Mouse (Mus musculus) testis, postnatal 10 days (tissue): ENCODE results near the gene Ccnc.
"Not testable (repeated sequence)": the region's sequence is repeated elsewhere in the genome, so short reads cannot be mapped to it uniquely, and the experiment has no call there.

ENCODE experiments used
- DNase-seq: peaks from one replicate; pipeline ENCODE4 v3.0.0; 2021; ENCODE audit warnings: low spot score

Ccnc gene

GRCm38 (mm10) chr4:21726912-21727614 is 438 bp upstream of the Ccnc start:
- no peak for DNase-seq

DNA sequence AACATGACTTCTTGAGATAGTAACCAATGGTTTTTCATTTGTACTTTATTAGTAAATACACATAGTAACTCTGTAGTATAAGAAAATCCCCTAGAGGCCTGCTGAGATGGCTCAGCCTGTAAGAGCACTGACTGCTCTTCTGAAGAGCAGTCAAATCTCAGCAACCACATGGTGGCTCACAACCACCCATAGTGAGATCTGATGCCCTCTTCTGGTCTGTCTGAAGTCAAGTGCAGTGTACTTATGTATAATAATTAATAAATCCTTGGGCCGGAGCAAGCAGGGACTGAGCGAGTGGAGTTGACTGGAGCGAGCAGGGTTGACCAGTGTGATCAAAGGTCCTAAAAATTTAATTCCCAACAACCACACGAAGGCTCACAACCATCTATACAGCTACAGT is 11.7 kb downstream of the Ccnc start:
- DNase-seq: no peak

GRCm38 (mm10) chr4:21744142-21744541 is 16.6 kb downstream of the Ccnc start:
- DNase-seq: not testable (repeated sequence)

- no peak for DNase-seq
These were observed 18.2 kb downstream of the Ccnc start for GRCm38 (mm10) chr4:21745723-21746122.

GRCm38 (mm10) chr4:21755123-21755789 is 27.8 kb downstream of the Ccnc start:
- DNase-seq: no peak

DNA sequence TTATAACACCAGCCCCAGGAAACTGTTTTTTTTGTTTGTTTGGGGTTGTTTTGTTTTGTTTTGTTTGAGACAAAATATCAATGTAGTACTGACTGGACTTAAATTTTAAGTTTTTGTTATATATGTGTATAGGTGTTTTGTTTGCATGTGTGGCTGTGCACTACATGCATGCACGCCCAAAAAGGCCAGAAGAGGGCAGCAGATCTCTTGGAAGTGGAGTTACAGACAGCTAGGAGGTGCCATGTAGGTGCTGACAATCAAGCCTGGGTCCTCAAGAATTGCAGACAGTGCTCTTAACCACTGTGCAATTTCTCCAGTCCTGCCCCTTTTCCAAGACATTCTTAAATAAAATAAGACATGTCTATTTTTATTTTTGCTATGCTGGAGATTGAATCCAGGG is 31.4 kb downstream of the Ccnc start:
- DNase-seq: no peak

GRCm38 (mm10) chr4:21761416-21762160 is 34.1 kb downstream of the Ccnc start:
- DNase-seq: no peak

- no peak for DNase-seq
These were observed 36.3 kb downstream of the Ccnc start for GRCm38 (mm10) chr4:21763827-21764226.

GRCm38 (mm10) chr4:21766171-21766862 is 38.8 kb downstream of the Ccnc start:
- no peak for DNase-seq

DNA sequence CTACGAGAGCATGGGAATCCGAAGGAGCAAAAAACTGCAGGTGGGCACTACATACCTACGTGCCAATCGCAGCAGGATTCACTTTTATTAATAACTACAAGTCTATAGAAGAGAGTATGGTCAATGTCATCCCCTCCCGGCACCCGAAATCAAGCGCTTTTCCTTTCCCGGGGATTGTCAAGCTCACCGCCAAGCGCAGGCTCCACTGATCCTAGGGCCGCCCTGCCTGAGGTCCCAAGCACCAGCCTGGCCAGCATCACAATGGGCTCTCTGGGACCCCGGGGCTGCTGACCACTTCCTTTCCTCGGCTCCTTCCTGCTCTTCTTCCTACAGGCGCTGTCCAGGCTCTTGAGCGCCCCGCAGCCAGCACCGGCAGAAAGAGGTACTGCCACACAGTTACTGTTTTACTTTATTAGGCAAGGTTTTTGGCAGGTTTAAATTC is 39.4 kb downstream of the Ccnc start, which contains the start of the genes Usp45 and Tstd3:
Gene Usp45, plus strand, starts transcription at position 294 of the 442 bp plus-strand sequence.
Gene Tstd3, minus strand, starts transcription at position 350 of the 442 bp plus-strand sequence.
- peak; percentile 80 for DNase-seq

DNA sequence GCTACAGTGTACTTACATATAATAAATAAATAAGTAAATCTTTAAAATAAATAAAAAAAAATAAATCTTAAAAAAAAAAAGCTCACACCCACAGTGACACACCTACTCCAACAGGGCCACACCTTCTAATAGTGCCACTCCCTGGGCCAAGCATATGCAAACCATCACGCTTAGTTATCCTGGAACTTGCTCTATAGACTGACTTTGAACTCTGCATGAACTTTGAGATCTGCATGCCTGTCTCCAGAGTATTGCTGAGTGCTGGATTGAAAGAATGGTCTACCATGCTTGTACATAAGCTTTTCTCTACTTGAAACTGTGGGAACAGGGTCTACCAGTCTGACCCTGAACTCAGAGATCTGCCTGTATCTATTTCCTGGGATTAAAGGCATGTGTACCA is 43.6 kb downstream of the Ccnc start:
- no peak for DNase-seq

- no peak for DNase-seq
These were observed 44.8 kb downstream of the Ccnc start for GRCm38 (mm10) chr4:21772306-21772705.

DNA sequence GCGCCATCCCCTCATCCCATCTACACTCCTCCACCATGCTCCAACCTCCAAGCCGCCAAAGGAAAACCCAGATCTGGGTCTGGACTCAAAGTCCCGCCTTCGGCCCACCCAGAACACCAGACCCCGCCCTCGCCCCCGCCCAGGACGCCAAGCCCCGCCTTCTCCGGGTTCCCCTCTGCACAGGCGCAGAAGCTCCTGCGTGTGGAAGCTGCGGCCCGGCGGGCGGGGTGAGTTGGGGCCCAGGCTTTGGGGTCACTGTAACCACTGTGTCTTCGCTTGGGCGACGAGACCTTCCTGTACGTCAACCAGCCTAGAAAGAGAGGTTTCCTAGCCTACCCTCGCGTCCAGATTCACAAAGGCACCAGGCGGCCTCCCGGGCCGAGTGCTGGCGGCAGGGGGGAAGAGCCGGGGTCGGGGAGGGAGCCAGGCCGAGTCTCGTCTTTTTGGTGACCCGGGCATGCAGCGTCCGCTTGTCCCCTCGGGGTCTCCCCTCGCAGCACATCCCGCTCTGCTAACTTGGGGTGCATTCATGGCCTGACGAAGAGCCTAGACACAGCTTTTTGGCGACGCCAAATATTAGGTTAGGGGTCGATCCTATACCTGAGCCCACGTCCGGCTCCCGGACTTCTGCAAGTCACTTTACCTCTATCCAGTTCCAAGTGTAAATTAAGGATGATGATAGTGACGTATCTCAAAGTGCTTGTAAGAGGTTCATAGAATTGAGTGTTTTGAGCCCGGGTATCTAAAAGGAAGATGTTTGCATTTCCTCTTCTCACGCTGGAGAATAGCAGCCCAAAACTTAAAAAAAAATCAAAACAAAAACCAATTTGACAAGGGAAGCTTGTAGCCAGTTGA is 48.8 kb downstream of the Ccnc start:
- peak; percentile 98 for DNase-seq

GRCm38 (mm10) chr4:21776946-21777265 is 49.4 kb downstream of the Ccnc start:
- no peak for DNase-seq

GRCm38 (mm10) chr4:21780816-21781726 is 53.6 kb downstream of the Ccnc start:
- DNase-seq: no peak

- no peak for DNase-seq
These were observed 58.8 kb downstream of the Ccnc start for GRCm38 (mm10) chr4:21786268-21786667.

- DNase-seq: no peak
These were observed 61.4 kb downstream of the Ccnc start for GRCm38 (mm10) chr4:21788903-21789302.

DNA sequence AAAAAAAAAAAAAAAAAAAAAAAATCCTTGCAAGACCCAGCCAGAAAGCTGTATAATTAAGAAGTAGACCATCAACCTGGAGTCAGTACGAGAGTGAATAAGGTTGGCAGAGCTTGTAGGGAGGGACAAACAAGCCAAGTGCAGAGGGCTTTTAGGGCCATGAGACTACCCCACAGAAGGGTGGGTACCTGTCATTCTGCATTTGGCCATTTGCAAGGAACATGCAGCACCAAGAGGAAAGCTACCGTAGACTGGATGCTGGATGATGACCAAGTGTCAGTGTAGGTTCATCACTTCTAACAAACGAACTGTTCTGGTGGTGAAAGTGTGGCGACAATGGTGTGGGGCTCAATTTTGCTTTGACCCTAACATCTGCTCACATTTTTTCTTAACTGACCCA is 62.3 kb downstream of the Ccnc start:
- no peak for DNase-seq

DNA sequence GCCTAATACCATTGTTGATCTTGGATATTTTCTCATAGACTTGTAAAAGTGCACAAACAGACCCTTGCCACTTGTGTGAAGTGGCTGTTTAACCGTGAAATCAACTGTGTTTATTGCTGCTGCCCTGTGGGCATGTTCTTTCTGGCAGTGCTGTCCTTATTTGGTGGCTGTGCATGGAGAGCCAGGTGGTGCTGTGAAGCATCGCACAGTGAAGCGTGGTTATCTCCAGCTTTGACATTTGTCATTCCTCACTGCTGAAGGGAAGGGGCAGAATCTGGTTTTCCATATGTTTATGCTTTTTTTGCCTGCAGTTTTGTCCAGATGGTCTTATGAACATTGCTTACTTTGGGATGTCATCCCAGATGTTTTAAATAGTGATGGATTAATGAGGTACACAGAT is 66.1 kb downstream of the Ccnc start:
- DNase-seq: no peak

DNA sequence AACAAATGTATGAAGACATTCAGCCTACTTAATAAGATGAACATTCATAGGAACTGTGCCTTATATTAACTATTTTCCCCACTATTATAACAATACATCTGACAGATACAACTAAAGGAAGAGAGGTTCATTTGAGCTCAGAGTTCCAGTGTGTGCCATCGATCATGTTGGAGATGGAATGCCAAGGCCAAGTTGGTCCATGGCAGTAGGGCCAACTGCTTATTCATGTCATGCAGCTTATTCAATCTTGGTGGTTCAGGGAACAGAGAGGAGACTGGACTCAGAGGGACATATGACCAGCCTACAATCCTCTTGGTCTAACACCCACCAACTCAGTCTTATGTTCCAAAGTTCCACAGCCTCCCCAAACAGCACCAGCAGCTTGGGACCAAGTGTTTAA is 73.5 kb downstream of the Ccnc start:
- no peak for DNase-seq
